9 mouse cellular contexts compared by ENCODE assay signal in genomic region chr4:46553864-46554263, GRCm38 (mm10). TPM values are rescaled to one million over a fixed set of nuclear protein-coding genes. Genes with fewer than 3 reads are reported as not detected.
DNase-seq lines count a peak whose midpoint lies in the region; ATAC-seq and TF ChIP-seq lines count a peak whose summit lies in the region.
"Had no signal": no experiment of that assay in that cellular context is flagged by ENCODE, and none has a peak within 500 bp of the region (broad histone marks: within the 10 kb centered on the region; RNA-seq: fewer than 3 reads in every experiment).

No protein-coding gene starts in this region.

- no peak overlapping the region for H3K4me3 ChIP-seq in bone marrow, adult 2 months (replicated peaks; ENCODE audit: control insufficient read depth, low read depth, low read length)
- H3K4me3 ChIP-seq in intestine, embryonic 16.5 days (ENCODE audit: low read length) = no peak overlapping the region
- H3K4me3 ChIP-seq in lung, postnatal 0 days (ENCODE audit: low read depth, low read length) = no peak overlapping the region
- no peak overlapping the region for H3K4me3 ChIP-seq in left cerebral cortex, adult 2 months

- H3K27me3 ChIP-seq in intestine, embryonic 16.5 days (replicated peaks; ENCODE audit: control insufficient read depth, insufficient read depth, low read length) = no peaks in the 10 kb centered on the region
- H3K27me3 ChIP-seq in lung, postnatal 0 days (replicated peaks; ENCODE audit: insufficient read depth, low read length) = no peaks in the 10 kb centered on the region

- DNase-seq in cerebellum, postnatal 4 days (ENCODE audit: low spot score in 2 of 2) = no peak
- peak; percentile 88 for DNase-seq in lung, postnatal 0 days (ENCODE audit: low spot score)
- no peak for DNase-seq in left cerebral cortex, adult 2 months (ENCODE audit: extremely low spot score in 1 of 2, low spot score in 2 of 2)
- no peak for DNase-seq in embryo, embryonic 11 days
- DNase-seq in thymus, postnatal 10 days (ENCODE audit: low spot score in 2 of 2) = no peak

- 10% methylated on average over 1 of the region's 1 CpGs for WGBS in bone marrow, adult 2 months
- WGBS in intestine, embryonic 16.5 days = 28% methylated on average over 1 of the region's 1 CpGs
- 22% methylated on average over 1 of the region's 1 CpGs for WGBS in lung, postnatal 0 days

- H3K4me1 ChIP-seq in bone marrow, adult 2 months (ENCODE audit: control insufficient read depth, insufficient read depth, low read length) = peaks cover 25% of the 10 kb centered on the region
- peaks cover 29% of the 10 kb centered on the region for H3K4me1 ChIP-seq in intestine, embryonic 16.5 days (ENCODE audit: control insufficient read depth, insufficient read depth, low read length)
- H3K4me1 ChIP-seq in lung, postnatal 0 days (ENCODE audit: insufficient read depth, low read depth, low read length) = 0 out of 2 replicates have a peak, but pooled peaks cover 5% of the 10 kb centered on the region

- no peak; the same call in 1 of the 2 replicates for TF ChIP-seq EP300 in lung, postnatal 0 days (IDR thresholded peaks at IDR 0.05)

- TF ChIP-seq POLR2A in bone marrow, adult 2 months (IDR thresholded peaks at IDR 0.05; ENCODE audit: borderline replicate concordance, control insufficient read depth, low read depth, low read length) = no peak

- TF ChIP-seq CTCF in bone marrow, adult 2 months (IDR thresholded peaks at IDR 0.05; ENCODE audit: control insufficient read depth, insufficient read depth, low read length) = no peak
- no peak for TF ChIP-seq CTCF in lung, postnatal 0 days (IDR thresholded peaks at IDR 0.05)
- TF ChIP-seq CTCF in left cerebral cortex, adult 2 months (IDR thresholded peaks at IDR 0.05) = no peak

- H3K27ac ChIP-seq in bone marrow, adult 2 months (ENCODE audit: control insufficient read depth, insufficient read depth, low read depth, low read length, poor library complexity) = peak overlapping the region; percentile 53
- peak overlapping the region; percentile 95 for H3K27ac ChIP-seq in intestine, embryonic 16.5 days (ENCODE audit: low read length)
- peak overlapping the region; percentile 58 for H3K27ac ChIP-seq in lung, postnatal 0 days (ENCODE audit: low read length)
- no peak overlapping the region for H3K27ac ChIP-seq in left cerebral cortex, adult 2 months
- H3K27ac ChIP-seq: liver, embryonic 14.5 days had no signal

- ATAC-seq in cerebellum, adult (ENCODE audit: insufficient number of reproducible peaks, low FRiP score, low TSS enrichment) = peak; percentile 54
- peak; percentile 68 for ATAC-seq in intestine, embryonic 16.5 days
- peak; percentile 72 for ATAC-seq in lung, postnatal 0 days

- H3K9ac ChIP-seq in intestine, embryonic 16.5 days (ENCODE audit: low read depth, low read length) = no peak overlapping the region
- no peak overlapping the region for H3K9ac ChIP-seq in lung, postnatal 0 days (replicated peaks; ENCODE audit: low read depth)
- H3K9ac ChIP-seq: liver, embryonic 14.5 days had no signal

- no peaks in the 10 kb centered on the region for H3K36me3 ChIP-seq in intestine, embryonic 16.5 days (ENCODE audit: control insufficient read depth, insufficient read depth, low read length)
- no peaks in the 10 kb centered on the region for H3K36me3 ChIP-seq in lung, postnatal 0 days (ENCODE audit: insufficient read depth, low read length)

- no peaks in the 10 kb centered on the region for H3K9me3 ChIP-seq in intestine, embryonic 16.5 days (ENCODE audit: control insufficient read depth, low read length)
- no peaks in the 10 kb centered on the region for H3K9me3 ChIP-seq in lung, postnatal 0 days (ENCODE audit: low read length)

- H3K4me2 ChIP-seq in intestine, embryonic 16.5 days (ENCODE audit: low read depth, low read length) = no peak overlapping the region
- no peak overlapping the region for H3K4me2 ChIP-seq in lung, postnatal 0 days (replicated peaks; ENCODE audit: low read depth, low read length)

- intact Hi-C loops in left cerebral cortex, adult 2 months (cut with DNase I) = no loop called here

RNA-seq across cellular contexts. Expression of gene Trim14, which starts 17.9 kb away (rescaled TPM):
- 4.7 and 4.8 TPM in 2 replicates for polyA plus RNA-seq in bone marrow, adult 2 months (2011; ENCODE audit: insufficient read depth, insufficient read length, low replicate concordance, missing spikeins)
- polyA plus RNA-seq in intestine, embryonic 16.5 days (2015; fragmentation: Nextera tagmentation; extraction: Ambion mirVana) = 14.8 and 15.2 TPM in 2 replicates
- polyA plus RNA-seq in lung, postnatal 0 days (2015; fragmentation: Nextera tagmentation; extraction: Ambion mirVana) = 5.2 and 5.4 TPM in 2 replicates
- total RNA-seq in left cerebral cortex, adult 2 months (2021) = 1 to 10 TPM in 1 of 2 experiments, under 1 TPM in 1; 0.72 to 1.1 TPM

RNA-seq across cellular contexts. Expression of gene Coro2a, which starts 48.1 kb away (rescaled TPM):
- 6.0 and 8.1 TPM in 2 replicates for polyA plus RNA-seq in bone marrow, adult 2 months (2011; ENCODE audit: insufficient read depth, insufficient read length, low replicate concordance, missing spikeins)
- polyA plus RNA-seq in intestine, embryonic 16.5 days (2015; fragmentation: Nextera tagmentation; extraction: Ambion mirVana) = 99.8 and 112 TPM in 2 replicates
- polyA plus RNA-seq in lung, postnatal 0 days (2015; fragmentation: Nextera tagmentation; extraction: Ambion mirVana) = 2.3 and 2.5 TPM in 2 replicates
- total RNA-seq in left cerebral cortex, adult 2 months (2021) = 10 to 100 TPM; 24.4 to 28.2 TPM

Comparison
In these comparisons a context has a peak if more than half of its experiments do, and no peak if none do; other contexts are left out.
1. RNA of gene Coro2a, which starts 48.1 kb away (polyA plus RNA-seq): 99.8 to 112 TPM in intestine, embryonic 16.5 days; 6.0 to 8.1 TPM in bone marrow, adult 2 months and 2.3 to 2.5 TPM in lung, postnatal 0 days; every median in the first group is over 10 times any median in the second.
2. Peak in every context shown above with its lines, with median percentiles within 50 percentile points of each other: ATAC-seq.